Mouse (Mus musculus) retina, postnatal 1 day (tissue): Measurements from ENCODE around the gene Cracr2a.
"Not testable (repeated sequence)": the region's sequence is repeated elsewhere in the genome, so short reads cannot be mapped to it uniquely, and the experiment has no call there.

Experiments
- DNase-seq: peaks from one replicate; pipeline ENCODE4 v3.0.0-alpha.2; 2012

The Cracr2a gene

GRCm38 (mm10) chr6:127561231-127562020, at the start of gene Cracr2a:
TSS of gene Cracr2a (plus strand) at chr6:127561338.
- peak; percentile 86 for DNase-seq

- not testable (repeated sequence) for DNase-seq
Measured at GRCm38 (mm10) chr6:127513776-127514175, 47.4 kb upstream of the Cracr2a start.

- no peak for DNase-seq
Measured at GRCm38 (mm10) chr6:127521176-127521575, 40.0 kb upstream of the Cracr2a start.

- DNase-seq, result no peak
Measured at GRCm38 (mm10) chr6:127522326-127522725, 38.8 kb upstream of the Cracr2a start.

DNA sequence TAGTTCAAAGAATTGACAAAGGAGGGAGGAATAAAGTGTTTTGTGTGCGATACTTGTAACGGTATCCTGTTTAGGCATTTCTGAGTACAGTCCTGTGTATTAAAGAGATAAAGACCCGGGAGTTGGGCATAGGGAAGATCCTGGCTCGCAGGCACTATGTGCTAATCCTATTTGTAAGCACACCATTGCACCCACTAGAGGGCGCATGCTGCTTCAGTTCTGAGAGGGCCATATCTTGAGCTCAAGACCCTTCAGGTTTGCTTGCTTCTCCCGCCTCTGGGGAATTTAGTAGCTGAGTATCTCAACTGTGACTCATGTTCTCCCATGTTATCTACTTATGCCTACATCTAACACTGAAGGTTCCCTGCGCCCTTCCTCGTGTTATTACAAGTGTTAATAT, 36.7 kb upstream of the Cracr2a start:
- peak; percentile 86 for DNase-seq

- no peak for DNase-seq
Measured at GRCm38 (mm10) chr6:127528625-127529024, 32.5 kb upstream of the Cracr2a start.

DNA sequence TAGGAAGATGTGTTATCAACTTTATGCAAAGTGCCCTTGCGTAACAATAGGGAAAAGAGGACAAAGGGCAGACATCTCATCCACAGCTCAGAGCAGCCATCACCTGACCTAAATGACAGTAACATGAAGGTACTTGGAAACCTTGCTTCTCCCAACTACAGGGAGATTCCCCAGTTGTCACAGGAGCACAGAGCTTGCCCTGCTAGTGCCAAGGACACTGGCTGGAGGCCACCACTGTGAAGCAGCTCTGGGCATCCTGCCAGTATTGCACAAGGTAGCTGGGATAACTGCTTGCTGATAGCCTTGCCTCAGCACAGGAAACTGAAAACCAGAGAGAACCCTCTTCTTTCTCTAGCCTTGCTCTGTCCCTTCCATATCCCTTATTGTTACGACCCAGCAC, 31.7 kb upstream of the Cracr2a start:
- peak; percentile 44 for DNase-seq

DNA sequence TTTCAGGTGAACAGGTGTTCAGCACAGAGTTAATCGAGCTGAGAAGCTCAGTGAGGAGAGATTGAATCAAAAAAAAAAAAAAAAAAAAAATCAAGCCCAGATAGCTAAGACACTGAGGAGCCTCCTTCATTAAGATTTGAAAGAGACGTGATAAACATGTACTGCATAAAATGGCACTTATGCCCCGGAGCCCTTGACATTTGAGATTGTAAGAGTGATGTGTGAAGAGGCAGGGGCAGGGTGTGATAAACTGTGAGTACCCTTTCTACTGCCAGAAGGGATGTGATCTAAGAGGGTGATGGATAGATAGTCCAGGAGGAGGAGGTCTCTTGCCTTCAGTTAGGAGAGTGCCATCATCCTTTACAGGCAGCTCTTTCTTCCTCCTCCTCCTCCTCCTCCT, 30.9 kb upstream of the Cracr2a start:
- no peak for DNase-seq

DNA sequence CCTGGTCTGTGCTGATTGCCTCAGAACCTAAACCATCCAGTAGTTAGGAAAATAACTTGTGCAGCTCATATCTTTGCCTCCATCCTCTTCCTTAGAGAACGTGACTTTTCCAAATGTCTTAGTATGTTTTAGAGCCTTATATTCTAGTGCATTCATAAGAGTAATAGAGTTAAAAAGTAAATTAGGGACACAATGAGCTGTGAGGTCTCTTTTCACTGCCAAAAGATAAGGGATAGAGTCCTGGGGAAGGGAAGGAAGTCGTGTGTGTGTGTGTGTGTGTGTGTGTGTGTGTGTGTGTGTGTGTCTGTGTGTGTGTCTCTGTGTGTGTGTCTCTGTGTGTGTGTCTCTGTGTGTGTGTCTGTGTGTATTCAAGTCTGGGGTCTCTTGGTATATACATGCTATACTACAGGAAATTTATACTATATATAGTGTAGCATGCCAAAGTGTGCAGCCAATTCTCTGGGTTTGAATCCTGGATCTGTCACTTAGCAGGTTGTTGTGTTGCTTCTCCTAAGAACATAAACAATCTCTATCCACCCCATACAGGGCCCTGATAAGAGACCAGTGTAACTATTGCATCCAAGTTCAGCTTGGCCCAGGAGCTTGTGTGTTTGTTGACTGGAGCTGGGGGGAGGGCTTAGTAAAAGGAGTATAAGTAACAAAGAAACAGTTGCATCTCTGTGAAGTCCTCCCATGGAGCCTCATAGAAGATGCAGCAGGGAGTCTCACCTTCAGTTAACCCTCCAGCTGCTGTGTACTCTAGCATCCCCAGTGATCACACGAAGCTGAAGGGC, 29.5 kb upstream of the Cracr2a start:
- no peak for DNase-seq

DNA sequence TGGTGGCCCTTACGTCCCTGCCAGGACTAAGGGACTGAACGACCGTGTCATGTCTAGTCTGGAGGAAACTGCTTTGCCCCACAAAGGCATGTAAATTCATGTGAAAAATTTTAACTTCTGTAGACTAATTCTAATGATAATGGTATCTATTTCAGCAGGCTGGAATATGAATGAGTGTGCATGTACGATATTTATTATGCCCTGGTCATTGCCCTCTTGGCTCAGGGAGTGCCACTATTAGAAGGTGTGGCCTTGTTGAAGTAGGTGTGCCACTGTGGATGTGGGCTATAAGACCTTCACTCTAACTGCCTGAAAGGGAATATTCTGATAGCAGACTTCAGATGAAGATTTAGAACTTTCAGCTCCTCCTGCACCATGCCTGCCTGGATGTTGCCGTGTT, 28.8 kb upstream of the Cracr2a start:
- no peak for DNase-seq

GRCm38 (mm10) chr6:127533766-127534165, 27.4 kb upstream of the Cracr2a start:
- no peak for DNase-seq

DNA sequence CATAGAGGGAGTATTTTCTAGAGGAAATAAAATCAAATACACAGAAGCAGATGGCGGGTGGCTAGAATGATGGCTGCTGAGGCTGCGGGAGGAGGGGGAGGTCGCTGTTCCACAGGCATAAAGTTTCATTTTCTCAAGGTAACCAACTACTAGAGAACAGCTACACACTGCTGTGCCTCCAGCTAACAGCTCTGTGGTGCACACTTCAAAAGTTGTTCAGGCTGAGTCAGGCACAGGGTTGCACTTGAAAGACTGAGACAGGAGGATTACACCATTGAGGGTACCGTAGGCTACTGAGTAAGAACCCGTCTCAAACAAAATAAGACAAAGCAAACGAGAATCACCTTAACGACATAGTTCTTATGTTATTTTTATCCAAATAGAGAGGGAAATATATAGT, 24.1 kb upstream of the Cracr2a start:
- no peak for DNase-seq

DNA sequence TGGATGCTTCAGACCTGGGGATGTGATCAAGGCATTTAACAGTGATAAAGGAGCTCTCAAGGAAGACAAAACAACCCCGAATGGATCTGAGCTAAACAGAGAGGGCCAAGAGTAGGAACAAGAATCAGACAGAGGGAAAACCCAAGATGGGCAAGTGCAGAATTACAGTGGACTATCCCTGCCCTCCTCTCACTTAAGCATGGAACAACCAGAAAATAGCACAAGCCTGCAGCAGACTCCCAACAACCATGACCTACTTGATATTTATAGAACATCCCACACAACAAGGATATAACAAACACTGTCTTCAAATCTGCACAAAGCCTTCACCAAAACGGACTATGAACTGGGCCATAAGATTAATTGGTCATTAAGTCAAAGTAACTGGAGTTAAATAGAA, 23.0 kb upstream of the Cracr2a start:
- DNase-seq, result no peak

GRCm38 (mm10) chr6:127539226-127539625, 21.9 kb upstream of the Cracr2a start:
- no peak for DNase-seq

GRCm38 (mm10) chr6:127539659-127540058, 21.5 kb upstream of the Cracr2a start:
- DNase-seq, result no peak

GRCm38 (mm10) chr6:127540517-127540916, 20.6 kb upstream of the Cracr2a start:
- no peak for DNase-seq

- DNase-seq, result peak; percentile 89
Measured at GRCm38 (mm10) chr6:127541617-127542374, 19.3 kb upstream of the Cracr2a start.

- DNase-seq, result no peak
Measured at GRCm38 (mm10) chr6:127546676-127547075, 14.5 kb upstream of the Cracr2a start.

DNA sequence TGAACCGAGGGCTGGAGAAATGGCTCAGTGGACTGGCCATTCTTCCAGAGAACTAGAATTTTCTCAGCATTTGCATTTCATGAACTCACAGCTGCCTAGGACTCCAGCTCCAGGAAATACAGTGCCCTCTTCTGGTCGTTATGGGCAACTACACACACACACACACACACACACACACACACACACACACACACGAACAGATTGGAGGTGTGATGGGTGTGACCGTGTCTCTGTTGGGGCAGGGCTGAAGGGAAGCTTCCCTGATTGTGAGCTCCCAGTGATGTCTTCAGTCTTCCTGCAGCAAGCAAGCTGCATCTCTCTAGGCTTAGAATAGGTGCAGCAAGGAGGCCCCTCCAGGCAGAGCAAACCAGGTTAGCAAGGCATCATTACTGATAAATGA, 8.2 kb upstream of the Cracr2a start:
- no peak for DNase-seq

DNA sequence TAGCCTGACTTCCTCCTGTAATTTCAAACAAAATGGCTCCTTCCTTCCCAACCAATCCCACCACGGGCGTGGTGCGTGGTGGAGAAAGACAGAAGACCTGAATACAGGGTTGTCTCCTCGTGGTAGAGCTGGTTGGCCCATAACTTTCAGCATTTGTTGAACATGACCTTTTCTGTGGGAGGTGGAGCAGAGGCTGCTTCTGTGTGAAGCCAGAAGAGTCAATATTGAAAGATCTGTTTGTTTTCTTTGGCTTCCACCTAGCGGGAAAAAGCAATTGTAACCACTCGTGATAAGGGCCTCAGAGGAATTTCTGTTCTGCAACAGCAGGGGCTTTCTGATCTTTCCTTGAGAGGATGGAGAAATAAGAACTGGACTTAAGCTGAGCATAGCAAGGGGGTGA, 5.6 kb upstream of the Cracr2a start:
- DNase-seq, result no peak

DNA sequence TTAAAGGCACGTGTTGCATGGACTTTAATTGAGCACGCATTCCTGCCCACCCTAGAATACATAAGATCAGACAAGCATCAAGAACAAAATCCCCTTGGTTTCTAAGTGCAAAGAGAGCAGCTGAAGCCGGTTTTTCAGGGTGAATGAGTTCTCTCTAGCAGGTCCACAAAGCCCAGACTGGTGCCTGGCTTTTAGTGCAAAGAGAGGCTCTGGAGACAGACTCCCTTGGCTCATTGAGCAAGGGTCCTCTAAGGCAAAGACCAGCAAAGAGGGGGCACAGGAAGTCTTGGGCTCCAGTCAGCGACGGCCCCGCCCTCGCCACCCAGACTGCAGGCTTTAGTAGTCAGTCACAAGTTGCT, 287 bp upstream of the Cracr2a start:
- no peak for DNase-seq

DNA sequence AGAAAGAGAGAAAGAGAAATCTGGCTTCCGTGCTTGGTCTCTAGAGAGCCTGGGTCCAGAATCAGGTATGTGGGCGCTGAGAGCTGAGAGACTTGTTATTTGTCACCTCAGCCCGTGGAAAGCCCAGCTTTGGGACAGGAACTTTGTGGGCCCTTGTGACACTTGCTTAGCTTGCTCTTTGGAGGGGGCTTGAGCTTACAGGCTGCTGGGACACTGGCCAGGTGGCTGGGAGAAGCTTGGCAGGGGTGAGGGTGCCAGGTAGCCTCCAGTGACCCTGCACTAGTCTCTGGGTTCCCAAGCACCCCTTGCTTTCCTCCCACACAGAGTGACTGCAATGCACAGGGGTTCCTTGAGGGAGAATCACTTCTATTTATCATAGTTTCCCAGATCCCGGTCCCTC, 2.4 kb downstream of the Cracr2a start:
- no peak for DNase-seq

- no peak for DNase-seq
Measured at GRCm38 (mm10) chr6:127565951-127566732, 5.0 kb downstream of the Cracr2a start.
